Mouse (Mus musculus) bone marrow macrophage, adult 2 months (primary cell): ENCODE measurements around the gene Tnfaip2.

Experiments used
- CTCF ChIP-seq: IDR thresholded peaks from 2 replicates; pipeline ENCODE4 v1.5.1; 2012; ENCODE audit warnings: low read depth, mild to moderate bottlenecking, low read length, moderate library complexity
- POLR2A ChIP-seq: IDR thresholded peaks from 2 replicates; pipeline ENCODE4 v1.6.1; 2012; ENCODE audit warnings: mild to moderate bottlenecking, low read depth, low read length, borderline replicate concordance

- TF ChIP-seq POLR2A (no peak), CTCF (no peak)
Measured at GRCm38 (mm10) chr12:111499617-111500016, 57.3 kb downstream of the Tnfaip2 start.
